Mouse (Mus musculus) CH12.LX (cell line): Measurements from ENCODE around the gene Slc6a9.

Source experiments
- CHD2 ChIP-seq: IDR thresholded peaks from 2 replicates; pipeline ENCODE4 v1.6.1; 2011; ENCODE audit warnings: low read length, improper control_type of control experiment
- CTCF ChIP-seq, 2 experiments: IDR thresholded peaks in 1 of 2; conservative IDR thresholded peaks in 1 of 2; 2 replicates each; pipeline ENCODE4 v1.5.1; 2011 to 2012; ENCODE audit warnings: low read depth in 2 of 2, low read length in 2 of 2, improper control_type of control experiment in 1 of 2, inconsistent platforms in 1 of 2, mild to moderate bottlenecking in 1 of 2, moderate library complexity in 1 of 2
- E2F4 ChIP-seq: IDR thresholded peaks from 2 replicates; pipeline ENCODE4 v1.6.1; 2011; ENCODE audit warnings: low read depth, low read length, improper control_type of control experiment; ENCODE audit not compliant: insufficient replicate concordance
- POLR2A ChIP-seq: IDR thresholded peaks from 2 replicates; pipeline ENCODE4 v1.6.1; 2011; ENCODE audit warnings: low read depth, mild to moderate bottlenecking, improper control_type of control experiment, low read length
- SMC3 ChIP-seq: IDR thresholded peaks from 2 replicates; pipeline ENCODE4 v1.6.1; 2011; ENCODE audit warnings: low read depth, low read length, improper control_type of control experiment
- USF1 ChIP-seq: IDR thresholded peaks from 2 replicates; pipeline ENCODE4 v1.6.1; 2014; ENCODE audit warnings: low read depth, mild to moderate bottlenecking, inconsistent platforms, low read length, improper control_type of control experiment

DNA sequence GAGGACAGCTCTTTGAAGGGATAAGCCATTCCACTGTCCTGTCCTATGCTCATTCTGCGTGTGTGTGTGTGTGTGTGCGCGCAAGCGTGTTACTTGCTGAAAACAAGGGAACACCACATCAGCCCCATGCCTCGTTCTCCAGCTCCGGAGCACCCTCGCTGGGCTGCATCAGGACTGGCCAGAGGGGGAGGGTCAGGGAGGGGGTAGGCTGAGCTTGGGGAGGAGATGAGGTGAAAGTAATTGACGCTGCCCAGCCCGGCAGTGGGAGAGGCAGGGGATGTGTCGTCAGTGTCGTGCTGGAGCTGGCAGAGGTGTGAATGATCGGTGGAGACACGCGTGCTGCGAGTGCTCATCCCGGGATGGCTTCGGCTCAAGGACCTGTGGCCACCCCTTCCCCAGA is 14.8 kb downstream of the Slc6a9 start:
- TF ChIP-seq USF1 = no peak
- no peak for TF ChIP-seq CTCF (conservative IDR thresholded peaks at IDR 0.05 in 1 of 2, IDR thresholded peaks at IDR 0.05 in 1 of 2; ENCODE audit: low read depth in 2 of 2, low read length in 2 of 2)
- TF ChIP-seq E2F4 = no peak
- TF ChIP-seq SMC3 = no peak
- no peak for TF ChIP-seq POLR2A
- TF ChIP-seq CHD2 = no peak
